Mouse (Mus musculus): ENCODE measurements around the gene Schip1.
"Not testable (repeated sequence)": the region's sequence is repeated elsewhere in the genome, so short reads cannot be mapped to it uniquely, and the experiment has no call there.

Schip1 gene

GRCm38 (mm10) chr3:68064731-68065130 is at the start of gene Schip1:
Schip1 (plus strand) TSS chr3:68064802.
- no peak for DNase-seq

DNA sequence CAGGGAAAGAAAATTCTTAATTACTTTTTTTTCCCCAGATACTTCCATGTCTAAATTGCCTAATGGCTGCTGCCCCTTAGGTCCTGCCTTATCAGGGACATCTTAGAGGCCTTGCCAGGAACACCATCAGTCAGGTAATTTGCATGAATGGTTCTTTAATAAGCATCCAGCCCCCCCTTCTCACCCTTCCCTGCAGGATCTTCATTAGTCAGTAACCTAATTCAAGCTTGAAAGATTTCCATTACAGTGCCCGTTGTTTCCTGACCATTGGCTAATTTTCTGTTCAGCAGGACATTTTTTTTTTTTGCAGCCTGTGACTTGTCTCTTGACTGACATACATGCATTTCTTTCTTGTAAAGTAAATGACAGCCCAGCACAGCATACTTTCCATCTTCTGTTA is 48.8 kb upstream of the Schip1 start:
- no peak for DNase-seq

DNA sequence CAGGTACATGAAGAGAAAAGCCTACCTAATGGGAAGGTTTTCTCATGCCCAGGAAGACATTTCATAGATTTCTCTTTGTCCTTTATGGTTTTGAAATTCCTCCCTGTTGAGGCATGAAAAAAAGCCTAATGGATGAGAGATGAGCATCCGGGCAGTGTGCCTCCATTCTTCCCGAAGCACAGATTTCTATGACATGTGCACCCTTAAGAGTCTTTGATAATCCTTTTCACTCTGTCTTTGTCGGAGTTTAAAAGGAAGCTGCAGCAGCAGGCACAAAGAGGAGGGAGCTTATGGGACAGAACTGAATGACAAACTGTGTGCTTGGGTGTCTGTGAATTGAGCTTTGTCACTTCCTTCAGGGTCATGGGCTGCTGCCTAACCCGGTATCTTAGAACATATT is 45.2 kb upstream of the Schip1 start:
- no peak for DNase-seq

DNA sequence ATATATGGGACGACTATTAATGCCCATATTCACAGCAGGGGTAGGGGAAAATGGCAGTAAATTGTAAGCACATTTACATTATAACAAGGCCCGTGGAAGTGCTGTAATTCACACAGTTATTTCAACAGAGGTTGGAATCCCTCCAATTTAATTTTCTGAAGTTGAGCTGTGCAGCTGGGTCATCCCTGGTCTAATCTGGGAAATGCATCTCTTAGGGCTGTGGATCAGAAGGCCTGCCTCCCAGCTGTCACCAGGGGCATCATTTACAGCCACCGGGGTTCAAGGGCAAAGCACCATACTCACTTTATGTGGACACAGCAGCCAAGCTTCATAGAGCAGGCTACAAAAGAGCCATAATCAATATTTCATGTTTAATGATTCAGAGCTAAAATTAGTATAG is 28.5 kb upstream of the Schip1 start:
- DNase-seq = no peak

DNA sequence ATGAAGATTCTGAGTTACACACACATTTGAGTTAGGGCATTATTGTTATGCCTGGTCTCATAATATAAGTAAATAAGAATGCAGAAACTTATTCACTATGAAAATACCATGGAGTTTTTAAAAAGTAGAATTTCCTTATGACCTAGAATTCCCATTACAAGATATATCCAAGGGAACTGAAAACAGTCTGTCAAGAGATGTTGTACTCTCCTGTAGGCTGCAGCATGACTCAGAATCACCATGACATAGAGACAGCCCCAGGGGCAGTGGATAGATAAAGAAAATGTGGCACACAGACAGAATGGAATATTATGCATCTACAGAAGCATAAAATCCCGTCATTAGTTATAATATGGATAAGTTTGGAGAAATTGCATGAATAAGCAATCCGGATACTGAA is 21.7 kb upstream of the Schip1 start:
- DNase-seq = no peak

- DNase-seq = peak; percentile 11
Measured at GRCm38 (mm10) chr3:68045475-68046416, 18.9 kb upstream of the Schip1 start.

GRCm38 (mm10) chr3:68053538-68053937 is 11.1 kb upstream of the Schip1 start:
- no peak for DNase-seq

DNA sequence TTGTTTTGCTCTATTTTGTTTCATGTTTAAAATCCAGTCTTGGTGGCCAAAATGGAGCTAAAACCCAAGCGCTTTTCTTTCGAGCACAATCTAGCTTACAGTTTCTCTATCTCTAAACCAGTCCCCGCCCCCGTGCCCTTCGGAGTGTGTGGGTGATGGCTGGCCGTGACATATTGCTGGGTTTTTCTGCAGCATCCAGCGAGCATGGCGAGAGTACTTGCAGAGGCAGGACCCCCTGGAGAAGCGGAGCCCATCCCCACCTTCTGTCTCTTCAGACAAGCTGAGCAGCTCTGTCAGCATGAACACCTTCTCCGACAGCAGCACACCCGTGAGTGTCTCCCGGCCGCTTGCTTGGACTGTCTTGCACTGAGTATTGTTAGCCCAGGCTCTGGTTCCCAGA is 9.5 kb upstream of the Schip1 start:
- no peak for DNase-seq

GRCm38 (mm10) chr3:68056373-68057275 is 8.0 kb upstream of the Schip1 start:
- DNase-seq = peak; percentile 58

DNA sequence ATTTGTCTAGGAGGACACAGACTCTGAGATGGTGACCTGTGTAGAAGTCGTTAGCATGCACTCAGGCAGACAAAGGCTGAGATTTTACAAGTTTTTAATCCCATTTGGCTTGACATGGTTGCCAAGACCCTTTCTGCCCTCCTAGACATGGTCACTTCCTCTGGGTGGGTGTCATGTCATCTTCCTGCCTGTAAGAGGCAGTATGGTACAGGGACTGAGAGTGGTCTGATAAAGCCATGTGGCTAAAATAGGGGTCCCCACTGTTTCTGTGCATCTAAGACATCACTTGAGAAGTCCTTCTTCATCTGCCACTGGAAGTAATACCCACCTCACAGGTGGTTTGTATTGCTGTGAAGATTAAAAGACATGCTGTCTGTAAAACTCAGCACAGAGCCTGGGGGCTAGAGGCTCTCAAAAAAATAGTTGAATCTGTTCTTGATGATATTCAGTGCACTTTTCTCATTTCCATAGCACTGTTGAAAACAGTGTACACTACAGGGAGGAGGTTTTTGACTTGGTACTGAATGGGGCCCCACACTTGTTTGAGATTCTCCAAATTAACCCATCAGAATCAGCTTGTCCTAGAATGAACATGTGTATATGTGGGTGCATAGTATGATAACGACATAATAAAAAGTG is 5.3 kb upstream of the Schip1 start:
- DNase-seq = peak; percentile 15

DNA sequence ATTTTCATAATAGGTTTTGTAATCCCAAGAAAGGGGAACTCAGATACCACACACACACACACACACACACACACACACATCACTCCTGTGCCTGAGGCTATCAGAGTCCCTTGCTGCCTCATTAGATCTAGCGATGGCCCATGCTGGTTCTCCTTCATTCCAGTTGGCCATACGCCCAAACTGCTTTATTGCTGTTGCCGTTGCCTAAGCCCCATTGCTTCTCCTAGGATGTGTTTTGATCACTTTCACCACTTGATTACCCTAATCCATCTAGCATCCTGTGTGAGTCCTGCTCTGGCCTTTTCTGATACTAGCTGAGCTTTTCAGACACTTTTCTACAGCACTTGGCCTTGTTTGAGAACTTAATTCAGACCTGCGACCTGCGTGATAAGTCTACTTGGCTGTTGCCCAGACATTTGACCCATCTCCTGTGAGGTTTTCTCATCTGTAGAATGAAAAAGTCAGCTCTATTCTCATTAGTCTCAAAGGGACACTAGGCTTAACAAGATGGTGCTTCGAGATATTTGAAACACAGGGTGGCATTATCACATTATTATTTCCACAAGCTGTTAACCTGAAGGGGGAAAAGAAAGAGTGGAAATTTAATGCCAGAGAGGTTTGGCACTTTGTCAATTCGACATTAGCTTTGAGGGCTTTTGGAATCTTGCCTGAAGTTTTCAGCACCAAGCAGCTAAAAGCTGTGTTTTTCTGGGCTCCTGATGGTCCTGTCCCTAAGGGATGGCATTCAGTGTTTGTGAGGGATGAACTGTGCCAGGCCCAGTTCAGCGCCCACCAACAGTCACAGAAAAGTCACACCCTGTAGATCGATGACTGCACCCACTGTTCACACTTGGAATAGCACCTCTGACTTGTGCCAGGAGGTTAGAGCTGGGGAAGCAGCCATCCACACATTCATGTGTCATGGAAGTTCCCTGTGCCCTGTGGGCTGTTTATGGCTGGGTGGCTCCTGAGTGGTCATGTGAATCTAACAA is 7.1 kb downstream of the Schip1 start:
- DNase-seq = no peak

GRCm38 (mm10) chr3:68077406-68077805 is 12.8 kb downstream of the Schip1 start:
- DNase-seq = no peak

DNA sequence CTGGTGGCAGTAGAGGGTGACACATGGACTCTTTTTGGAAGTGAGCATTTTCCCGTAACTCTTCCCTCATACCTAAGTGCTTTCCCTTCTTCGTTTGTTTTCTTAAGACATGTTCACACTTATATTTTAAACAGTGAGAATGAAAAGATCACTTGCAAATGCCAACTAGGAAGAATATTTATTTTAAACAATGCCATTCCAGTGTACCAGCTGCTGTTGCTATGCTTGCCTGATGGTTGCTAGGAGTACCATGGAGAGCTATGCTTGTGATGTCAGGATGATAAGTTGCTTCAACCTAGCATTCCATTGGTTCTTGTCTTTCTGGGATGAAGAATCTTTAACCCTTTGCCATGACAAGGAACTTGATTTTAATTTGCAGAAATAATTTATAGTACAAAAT is 20.4 kb downstream of the Schip1 start:
- no peak for DNase-seq

GRCm38 (mm10) chr3:68092108-68092507 is 27.5 kb downstream of the Schip1 start:
- no peak for DNase-seq

DNA sequence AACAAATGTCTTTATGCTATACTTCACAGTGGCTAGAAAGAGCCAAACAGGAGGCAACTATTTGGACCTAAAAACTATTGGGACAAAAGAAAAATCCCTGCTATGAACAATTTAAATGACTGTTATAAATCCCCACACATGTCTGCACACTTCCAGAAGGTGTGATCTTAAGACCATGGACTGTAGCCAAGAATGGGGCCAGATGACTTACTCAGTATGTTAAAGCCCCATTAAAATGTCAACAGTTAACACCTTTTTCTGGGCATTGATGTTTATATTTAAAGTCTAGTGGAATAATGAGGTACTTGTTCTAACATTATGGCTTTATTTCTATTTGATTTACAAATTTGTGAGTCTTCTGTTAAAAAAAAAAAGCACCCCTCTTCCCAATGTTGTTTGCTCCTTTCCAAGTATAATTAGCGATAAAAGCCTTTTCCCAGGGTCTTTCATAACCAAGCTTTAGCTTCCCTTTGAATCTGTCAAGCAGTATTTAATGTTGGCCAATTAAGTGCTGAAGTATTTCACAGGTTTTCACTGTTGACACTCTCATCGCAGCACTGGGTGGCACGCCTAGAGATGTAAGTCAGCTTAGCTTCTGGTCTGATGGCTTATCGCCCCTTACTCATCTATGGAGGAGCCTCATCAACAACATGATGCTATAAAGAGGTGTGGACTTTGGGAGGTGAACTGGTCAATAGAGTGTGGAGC is 32.3 kb downstream of the Schip1 start:
- no peak for DNase-seq

- not testable (repeated sequence) for DNase-seq
Measured at GRCm38 (mm10) chr3:68099561-68099960, 35.0 kb downstream of the Schip1 start.

- peak; percentile 4 for DNase-seq
Measured at GRCm38 (mm10) chr3:68101343-68101742, 36.7 kb downstream of the Schip1 start.

GRCm38 (mm10) chr3:68105081-68105685 is 40.6 kb downstream of the Schip1 start:
- DNase-seq = no peak

DNA sequence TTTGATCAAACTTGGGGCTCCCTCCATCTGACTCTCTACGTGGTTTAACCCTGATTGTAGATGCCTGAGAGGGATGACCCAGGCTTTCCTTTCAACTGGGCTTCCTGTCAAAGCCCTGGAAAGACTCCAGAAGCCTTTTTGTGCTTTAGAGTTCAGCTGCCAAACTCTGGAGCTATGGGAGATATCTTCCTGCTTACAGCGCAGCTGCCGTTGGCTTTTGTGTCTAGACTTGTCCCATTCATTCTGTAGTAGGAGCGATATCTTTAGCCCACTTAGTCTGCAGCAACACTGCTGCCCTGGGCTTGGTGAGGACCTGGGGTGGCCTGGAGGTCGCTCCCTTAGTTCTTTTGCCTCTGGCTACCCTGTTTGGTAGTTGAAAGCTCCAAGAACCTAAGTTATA is 56.7 kb downstream of the Schip1 start:
- no peak for DNase-seq

- no peak for DNase-seq
Measured at GRCm38 (mm10) chr3:68126284-68126856, 61.8 kb downstream of the Schip1 start.
